Mouse (Mus musculus): ENCODE results near the gene Ypel1.

The Ypel1 gene

DNA sequence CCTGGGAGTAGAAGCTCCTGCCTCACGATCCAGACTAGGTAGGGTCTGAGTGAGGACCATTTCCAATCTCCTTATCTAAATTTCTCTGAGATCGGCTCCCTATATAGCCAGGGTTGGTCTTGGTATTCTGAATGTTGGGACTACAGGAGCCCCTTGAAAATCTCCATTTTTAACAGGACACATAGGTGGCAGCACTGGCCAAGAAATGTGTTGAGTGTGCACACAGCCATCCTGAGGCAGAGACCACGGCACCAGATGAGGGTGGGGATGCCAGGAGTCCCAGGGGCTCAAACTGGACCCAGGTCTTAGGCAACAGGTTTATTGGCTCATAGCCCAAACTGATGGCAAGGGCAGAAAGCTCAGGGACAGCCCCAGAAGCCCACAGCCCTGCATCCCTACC is 18.9 kb downstream of the Ypel1 start:
- no peak for DNase-seq

DNA sequence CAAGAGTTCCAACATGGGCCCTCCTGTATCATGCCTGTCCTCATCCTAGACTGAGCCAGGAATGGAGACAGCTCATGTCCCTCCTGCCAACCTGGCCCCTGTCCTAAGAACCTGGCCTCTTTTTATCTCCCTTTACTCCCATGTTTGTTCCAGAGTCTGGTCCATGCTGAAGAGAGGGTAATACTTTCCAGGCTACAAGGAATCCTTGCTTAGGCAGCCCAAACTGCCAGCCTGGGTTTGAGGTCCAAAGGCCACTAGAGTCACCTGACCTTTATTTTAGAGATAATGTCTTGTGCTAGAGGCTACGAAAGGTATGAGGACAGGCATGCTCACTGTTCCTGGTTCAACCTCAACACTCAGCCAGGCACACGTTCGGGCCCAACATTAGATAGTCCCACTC is 27.4 kb downstream of the Ypel1 start:
- no peak for DNase-seq

DNA sequence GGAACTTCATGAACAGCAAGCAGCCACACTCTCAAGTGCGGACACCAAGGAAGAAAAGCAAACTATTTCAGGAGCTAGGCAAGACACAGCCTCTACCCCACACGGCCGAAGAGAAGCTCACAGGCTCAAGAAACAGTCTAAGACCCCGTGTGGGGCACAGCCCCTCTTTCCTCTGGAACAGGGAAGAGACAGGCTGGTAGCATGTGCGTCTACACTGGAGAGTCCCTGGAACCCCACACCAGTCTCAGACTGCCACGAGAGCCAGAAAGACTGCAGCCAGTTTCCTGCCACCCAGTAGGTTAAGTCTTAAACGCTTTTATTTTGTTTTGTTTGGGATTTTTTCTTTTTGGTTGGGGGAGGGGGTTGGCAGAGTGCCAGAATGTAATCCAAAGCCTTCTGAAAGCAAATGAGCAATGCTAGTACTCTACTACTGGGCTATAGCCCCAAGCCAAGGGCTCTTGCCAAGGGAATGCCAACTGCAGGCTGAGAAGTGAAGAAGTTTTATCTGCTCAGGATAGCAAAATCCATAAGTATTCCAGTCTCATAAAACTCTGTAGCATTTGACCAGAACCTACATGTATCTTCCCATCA is 33.2 kb downstream of the Ypel1 start:
- peak; percentile 23 for DNase-seq

DNA sequence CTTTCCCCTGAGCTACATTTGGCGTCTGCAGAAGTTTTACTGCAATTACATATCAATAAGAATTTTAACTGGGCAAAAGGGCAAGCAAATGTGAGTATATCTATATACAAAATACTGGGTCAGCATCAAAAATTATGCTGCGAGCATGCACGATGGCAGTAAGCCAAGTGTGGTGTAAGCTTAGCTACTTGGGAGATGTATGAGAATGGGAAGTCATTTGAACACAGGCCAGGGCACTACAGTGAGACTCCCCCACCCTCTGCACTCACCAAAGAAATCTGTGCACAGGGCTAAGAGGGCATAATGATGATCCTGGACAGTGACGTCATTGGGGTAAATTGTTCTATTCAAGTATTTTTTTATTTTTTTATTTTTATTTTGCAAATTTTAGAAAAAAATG is 35.1 kb downstream of the Ypel1 start:
- DNase-seq: no peak

DNA sequence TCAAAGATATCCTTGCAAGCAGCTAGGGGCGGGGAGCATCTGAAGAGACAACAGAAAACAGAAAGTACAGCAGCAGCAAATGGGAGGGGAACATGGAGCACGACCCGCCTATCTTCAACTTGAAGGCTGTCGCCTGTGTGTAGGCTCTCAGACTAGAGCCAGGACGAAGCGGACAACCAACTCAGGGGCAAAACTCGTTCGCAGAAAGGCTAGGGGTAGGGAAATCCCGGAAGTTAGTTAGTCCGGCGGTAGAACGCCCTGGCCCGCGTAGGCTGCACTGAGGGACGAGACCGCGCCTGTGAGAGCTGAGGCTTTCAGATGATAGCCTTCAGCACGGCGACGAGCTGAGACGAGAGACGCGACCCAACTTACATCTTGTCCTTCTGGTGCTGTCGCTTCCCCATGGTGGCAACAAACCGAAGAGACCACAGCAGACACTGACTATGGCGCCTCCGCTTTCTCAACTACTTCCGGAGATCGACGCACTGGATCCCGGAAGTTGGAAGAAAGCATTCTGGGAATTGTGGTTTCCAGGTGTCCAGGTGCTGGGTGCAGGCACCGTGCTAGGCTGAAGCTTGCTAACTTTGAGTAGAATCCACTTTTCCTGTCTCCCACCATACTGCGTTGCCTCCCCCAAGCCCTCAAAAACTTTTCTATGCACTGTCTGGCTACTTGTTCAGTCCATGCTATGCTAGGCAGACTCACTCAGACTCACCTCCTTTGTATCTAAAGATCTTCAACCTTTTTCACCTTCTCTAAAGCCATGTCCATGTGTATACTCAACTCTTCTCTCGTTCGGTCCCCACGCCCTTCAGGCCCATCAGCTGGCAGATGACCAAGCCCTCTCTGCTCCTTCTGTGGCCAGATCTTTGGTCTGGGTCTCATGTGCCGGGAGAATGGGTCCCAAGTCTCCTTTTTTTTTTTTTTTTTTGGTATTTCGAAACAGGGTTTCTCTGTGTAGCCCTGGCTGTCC is 41.6 kb downstream of the Ypel1 start, which contains the start of gene Ppil2:
Gene Ppil2 (minus strand): TSS at position 487 of the 973 bp plus-strand sequence.
- DNase-seq: peak; percentile 81

DNA sequence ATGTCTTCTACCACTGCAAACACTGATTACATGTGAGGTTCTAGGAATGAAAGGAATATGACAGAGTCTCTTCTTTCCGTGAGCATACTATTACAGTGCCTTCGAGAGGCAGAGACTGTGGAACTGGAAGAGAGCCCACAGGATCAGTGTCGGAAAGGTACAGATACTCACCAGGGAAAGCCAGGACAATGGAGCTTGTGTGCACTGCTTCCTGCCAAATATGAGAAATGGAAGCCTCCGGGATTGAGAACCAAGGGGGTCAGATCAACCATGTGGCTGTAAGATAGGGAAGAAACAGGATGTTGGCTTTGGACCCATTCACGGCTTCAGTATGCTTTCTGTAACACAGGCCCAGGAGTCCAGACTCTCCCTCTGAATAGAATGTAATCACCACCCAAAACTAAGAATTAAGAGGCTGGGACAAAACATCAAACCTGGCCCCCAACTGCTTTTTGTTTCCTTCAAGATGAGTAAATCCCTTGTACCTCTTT is 47.9 kb downstream of the Ypel1 start:
- no peak for DNase-seq

DNA sequence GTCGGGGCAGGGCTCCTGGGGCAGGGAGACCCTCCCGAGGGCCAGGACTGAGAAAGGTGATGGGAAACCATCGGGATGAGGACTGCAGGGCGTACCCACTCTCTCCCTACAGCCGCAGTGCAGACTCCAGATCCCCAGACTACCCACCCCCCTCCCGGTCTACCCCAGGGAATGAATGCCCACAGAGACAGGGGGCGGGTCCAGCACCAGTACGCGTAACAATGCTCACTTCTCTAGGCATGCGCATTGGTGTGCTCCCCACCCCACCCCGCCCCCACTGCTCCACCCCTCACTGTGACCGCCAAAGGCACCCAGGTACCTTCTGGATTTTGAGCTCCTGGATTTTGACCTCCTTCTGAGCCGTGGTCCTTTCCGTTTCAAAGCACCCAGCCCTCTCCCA is 52.1 kb downstream of the Ypel1 start:
- DNase-seq: no peak

DNA sequence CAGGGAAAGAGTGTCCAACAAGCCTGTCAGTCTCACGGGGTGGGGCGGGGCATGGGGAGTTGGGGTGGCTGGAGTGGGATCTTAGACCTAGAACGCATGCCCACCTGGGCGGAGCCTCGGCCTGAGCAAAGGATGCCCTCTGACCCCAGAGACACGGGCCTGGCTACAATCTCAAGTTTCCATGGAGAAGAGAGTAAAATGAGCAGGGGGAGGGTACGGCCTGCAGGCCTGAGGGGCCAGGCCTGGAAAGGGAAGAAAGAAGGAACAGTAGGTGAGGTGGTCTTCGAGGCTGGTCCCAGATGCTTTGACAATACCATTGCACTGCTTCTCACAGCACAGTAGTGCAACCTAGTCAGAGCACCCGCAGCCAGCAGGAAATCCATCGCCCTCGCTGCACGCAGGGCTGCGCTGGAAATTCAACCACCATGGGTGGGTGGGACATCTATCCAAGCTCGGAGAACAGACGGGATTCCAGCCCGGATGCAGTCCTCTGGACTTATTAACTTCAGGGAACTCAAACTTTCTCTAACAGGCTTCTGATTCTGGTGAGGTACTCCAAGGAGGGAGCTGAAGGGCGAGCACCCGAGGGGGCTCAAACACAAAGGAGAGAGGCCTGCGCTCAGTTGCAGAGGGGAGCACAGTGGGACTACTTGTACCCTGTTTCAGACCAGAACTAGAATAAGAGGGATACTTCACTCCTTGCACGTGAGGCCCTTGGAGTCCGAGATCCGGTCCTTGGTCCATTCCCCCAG is 54.8 kb downstream of the Ypel1 start:
- no peak for DNase-seq

DNA sequence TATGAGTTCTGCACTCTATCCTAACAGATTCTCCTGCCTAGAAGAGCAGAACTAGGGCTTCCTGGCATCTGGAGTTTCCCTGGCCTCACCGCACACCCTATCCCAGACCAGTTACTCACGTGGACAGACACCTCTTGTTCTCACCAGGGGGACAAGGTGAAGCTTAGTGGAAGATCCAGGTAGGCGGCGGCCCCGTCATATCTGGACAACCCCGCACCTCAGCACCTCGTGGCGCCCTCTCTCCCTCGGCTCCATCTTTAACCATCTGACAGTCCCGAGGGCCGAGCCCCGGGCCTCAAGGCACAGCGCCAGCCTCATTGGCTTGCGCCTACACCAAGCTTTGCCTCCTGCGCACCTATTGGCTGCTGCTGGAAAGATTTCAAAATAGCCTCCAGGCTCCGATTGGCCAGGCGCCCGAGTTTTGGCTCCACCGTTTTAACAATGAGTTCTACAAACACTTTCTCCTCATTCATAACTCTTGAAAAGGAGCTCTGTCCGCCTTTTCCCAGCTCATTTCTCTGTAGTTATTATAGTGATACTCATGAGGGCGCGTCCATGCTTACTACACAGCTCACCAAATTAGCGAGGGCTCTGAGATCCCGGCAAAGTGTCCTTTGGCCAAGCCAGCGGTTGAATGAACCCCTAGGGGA is 55.5 kb downstream of the Ypel1 start, which contains the start of gene 2610318N02Rik:
Gene 2610318N02Rik (minus strand): TSS at position 297 of the 650 bp plus-strand sequence.
- DNase-seq: peak; percentile 81

DNA sequence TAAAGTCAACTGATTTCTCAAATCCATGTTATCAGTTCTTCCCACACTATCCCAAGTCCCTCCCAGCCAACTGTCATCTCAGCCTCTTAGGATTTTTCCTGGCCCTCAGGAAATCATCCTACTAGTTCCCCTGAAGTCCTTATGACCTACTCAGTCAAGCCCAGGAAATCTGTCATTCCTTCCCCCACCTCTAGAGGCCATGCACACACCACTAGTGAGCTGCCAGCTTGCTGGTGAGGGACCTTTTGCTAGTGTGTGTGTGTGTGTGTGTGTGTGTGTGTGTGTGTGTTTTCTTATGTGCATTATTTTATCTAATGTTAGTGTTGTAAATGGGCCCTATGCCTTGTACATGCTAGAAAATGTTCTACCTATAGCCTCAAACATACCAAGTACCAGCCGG is 57.8 kb downstream of the Ypel1 start:
- peak; percentile 65 for DNase-seq

DNA sequence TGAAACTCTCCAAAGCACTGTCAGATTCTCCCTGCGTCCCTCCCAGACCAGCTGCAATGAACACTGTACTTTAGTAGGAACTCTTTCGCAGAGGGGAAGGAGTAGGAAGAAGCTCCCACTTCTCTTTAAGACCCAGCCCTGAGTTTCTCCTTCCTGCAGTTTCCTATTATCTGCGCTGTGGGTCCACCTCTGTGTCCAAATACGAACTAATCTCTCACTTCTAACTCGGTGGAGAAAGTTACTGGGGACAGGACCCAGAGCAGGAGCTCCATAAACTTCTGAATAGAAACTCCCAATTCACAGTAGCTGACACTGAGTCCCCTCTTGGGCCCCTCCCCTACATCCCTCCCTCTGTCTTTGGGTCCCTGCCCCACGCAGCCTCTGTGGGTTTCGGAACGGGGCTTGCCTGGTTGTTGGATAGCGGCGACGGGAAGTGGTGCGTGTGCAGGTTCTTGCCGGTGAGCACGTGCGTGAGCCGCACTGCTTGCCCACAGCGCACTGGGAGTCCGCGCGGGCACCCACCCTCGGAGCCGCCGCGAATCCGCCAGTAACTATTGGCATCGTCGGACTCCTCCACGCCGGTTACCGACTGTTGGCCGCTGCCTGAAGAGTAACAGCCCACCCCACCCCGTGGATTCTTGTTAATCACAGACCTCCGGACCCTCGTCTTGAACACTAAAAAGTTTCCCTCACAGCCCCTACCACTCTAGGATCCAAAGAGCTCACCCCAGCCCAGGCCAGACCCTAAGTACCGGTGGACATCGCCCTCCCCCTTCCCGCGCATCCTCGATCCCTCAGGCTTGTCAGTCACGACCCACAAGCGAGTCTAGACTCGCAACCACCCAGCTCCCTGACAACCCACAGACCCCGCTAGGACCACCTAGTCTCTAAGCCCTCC is 61.9 kb downstream of the Ypel1 start:
- DNase-seq: peak; percentile 17

DNA sequence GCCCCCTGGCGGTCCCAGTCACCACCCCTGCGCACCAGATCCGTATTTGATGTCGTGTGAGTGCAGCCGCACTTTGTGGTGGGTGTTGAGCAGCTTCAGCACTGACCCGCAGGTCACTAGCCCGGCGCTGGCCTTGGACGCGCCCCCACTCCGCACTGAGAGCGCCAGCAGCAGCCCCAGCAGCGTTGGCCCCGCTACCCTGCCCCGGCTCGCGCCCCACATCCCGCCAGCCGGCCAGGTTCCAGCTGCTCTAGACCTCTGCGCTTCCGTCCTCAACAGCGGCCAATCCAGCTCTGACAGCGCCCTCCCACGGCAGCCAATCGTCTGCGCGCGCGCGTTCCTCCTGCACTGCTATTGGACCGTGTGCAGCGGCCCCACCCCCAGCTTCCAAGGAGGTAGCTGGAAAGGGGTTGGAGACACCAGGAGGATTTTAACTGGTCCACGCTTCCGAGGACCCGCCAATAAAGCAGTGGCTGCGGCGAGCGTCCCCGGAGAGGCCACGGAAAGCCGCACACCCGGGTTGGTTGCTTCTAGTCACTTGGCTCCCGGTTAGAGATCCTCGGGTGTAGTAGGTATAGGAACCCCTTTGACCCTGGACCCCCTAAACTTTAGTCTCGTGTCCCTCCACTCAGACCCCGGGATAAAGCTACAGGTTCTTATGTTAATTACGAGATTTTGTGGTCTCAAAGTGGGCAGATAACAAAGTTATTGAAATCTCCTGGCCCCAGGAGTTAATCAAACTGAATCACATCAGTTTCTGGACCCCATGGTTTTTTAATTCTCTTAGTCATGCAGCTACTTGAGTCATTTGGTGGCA is 62.8 kb downstream of the Ypel1 start, which contains the start of gene Sdf2l1:
Gene Sdf2l1 (minus strand): TSS at position 295 of the 817 bp plus-strand sequence.
- peak; percentile 98 for DNase-seq

DNA sequence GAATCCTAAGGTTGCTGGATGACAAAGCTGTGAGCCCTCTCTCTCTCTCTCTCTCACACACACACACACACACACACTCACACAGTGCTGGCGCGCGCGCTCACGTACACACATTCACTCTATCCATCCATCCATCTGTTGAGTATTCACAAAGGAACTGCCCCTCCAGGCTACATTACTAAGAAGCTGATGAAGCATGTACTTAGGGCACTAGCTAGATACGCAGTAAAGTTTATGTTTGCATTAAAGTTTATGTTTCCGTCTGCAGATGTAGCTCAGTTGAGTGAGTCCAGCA is 63.4 kb downstream of the Ypel1 start:
- no peak for DNase-seq

Measured in kidney, postnatal 14 days (tissue).